12 mouse cellular contexts compared by ENCODE assay signal in genomic region chr2:34976945-34977658, GRCm38 (mm10). TPM values are rescaled to one million over a fixed set of nuclear protein-coding genes. Genes with fewer than 3 reads are reported as not detected.
DNase-seq lines count a peak whose midpoint lies in the region; ATAC-seq lines count a peak whose summit lies in the region.
"Had no signal": no experiment of that assay in that cellular context is flagged by ENCODE, and none has a peak within 500 bp of the region (broad histone marks: within the 10 kb centered on the region; RNA-seq: fewer than 3 reads in every experiment).

No protein-coding gene starts in this region.

- H3K27me3 ChIP-seq in hindbrain, embryonic 11.5 days (ENCODE audit: control insufficient read depth, insufficient read depth, low read length): no peaks in the 10 kb centered on the region
- no peaks in the 10 kb centered on the region for H3K27me3 ChIP-seq in forebrain, embryonic 14.5 days (replicated peaks; ENCODE audit: control insufficient read depth, insufficient read depth, low read length)

- H3K4me2 ChIP-seq in hindbrain, embryonic 11.5 days (replicated peaks; ENCODE audit: low read depth, low read length): no peak overlapping the region
- no peak overlapping the region for H3K4me2 ChIP-seq in forebrain, embryonic 14.5 days (ENCODE audit: low read length)

- no peaks in the 10 kb centered on the region for H3K36me3 ChIP-seq in hindbrain, embryonic 11.5 days (ENCODE audit: control insufficient read depth, insufficient read depth, low read length)
- H3K36me3 ChIP-seq in forebrain, embryonic 14.5 days (ENCODE audit: control insufficient read depth, insufficient read depth, low read length): no peaks in the 10 kb centered on the region
- H3K36me3 ChIP-seq: heart, embryonic 10.5 days had no signal

- no peaks in the 10 kb centered on the region for H3K4me1 ChIP-seq in hindbrain, embryonic 11.5 days (replicated peaks; ENCODE audit: control insufficient read depth, insufficient read depth, low read length)
- no peaks in the 10 kb centered on the region for H3K4me1 ChIP-seq in forebrain, embryonic 14.5 days (ENCODE audit: control insufficient read depth, insufficient read depth, low read length)

- 0 out of 2 replicates have a peak, but pooled peaks have one; percentile 57 for ATAC-seq in megakaryocyte-erythroid progenitor cell, adult 5-6 weeks (replicated peaks; ENCODE audit: low FRiP score, low TSS enrichment, poor library complexity, severe bottlenecking)
- ATAC-seq in hindbrain, embryonic 11.5 days (ENCODE audit: low FRiP score): no peak
- no peak for ATAC-seq in forebrain, embryonic 14.5 days

- H3K9ac ChIP-seq in hindbrain, embryonic 11.5 days (ENCODE audit: low read depth, low read length): no peak overlapping the region
- no peak overlapping the region for H3K9ac ChIP-seq in forebrain, embryonic 14.5 days (ENCODE audit: low read length)

- intact Hi-C loops in heart, postnatal 14 days (cut with DNase I): no loop called here

- WGBS in hindbrain, embryonic 11.5 days: 81% methylated on average over 8 of the region's 8 CpGs
- 87% methylated on average over 8 of the region's 8 CpGs for WGBS in forebrain, embryonic 14.5 days

- DNase-seq in heart, adult 11 months: peak; percentile 92
- DNase-seq in heart, postnatal 14 days: no peak
- DNase-seq in B cell, adult 2 months: peak; percentile 61 to 68
- peak; percentile 14 for DNase-seq in fat pad, adult 2 months (ENCODE audit: extremely low read depth, low read depth, low spot score)
- DNase-seq in hindbrain, embryonic 11.5 days (ENCODE audit: low spot score): no peak
- DNase-seq in forebrain, embryonic 14.5 days (ENCODE audit: low spot score): no peak
- DNase-seq in yolk sac, embryonic 10.5 days (ENCODE audit: low spot score): no peak
- DNase-seq: cerebellum, adult 9-11 months; kidney, adult 9 months had no signal

- no peak overlapping the region for H3K27ac ChIP-seq in hindbrain, embryonic 11.5 days (ENCODE audit: low read depth, low read length)
- H3K27ac ChIP-seq in forebrain, embryonic 14.5 days (ENCODE audit: low read depth, low read length): no peak overlapping the region
- H3K27ac ChIP-seq: heart, embryonic 10.5 days had no signal

- no peaks in the 10 kb centered on the region for H3K9me3 ChIP-seq in hindbrain, embryonic 11.5 days (ENCODE audit: control insufficient read depth, low read length)
- no peaks in the 10 kb centered on the region for H3K9me3 ChIP-seq in forebrain, embryonic 14.5 days (replicated peaks; ENCODE audit: control insufficient read depth, low read length)
- H3K9me3 ChIP-seq: heart, embryonic 10.5 days had no signal

- H3K4me3 ChIP-seq in hindbrain, embryonic 11.5 days (ENCODE audit: low read depth, low read length): no peak overlapping the region
- H3K4me3 ChIP-seq in forebrain, embryonic 14.5 days (ENCODE audit: low read depth, low read length): no peak overlapping the region
- H3K4me3 ChIP-seq: erythroblast, embryonic 14.5 days; heart, embryonic 10.5 days had no signal

RNA-seq across cellular contexts. Expression of gene Traf1, which starts 15.5 kb away (rescaled TPM):
- total RNA-seq in heart, postnatal 14 days (2021): 1 to 10 TPM; 1.3 to 1.7 TPM
- 0.94 and 14.2 TPM in 2 replicates for total RNA-seq in megakaryocyte-erythroid progenitor cell, adult 5-6 weeks (2014; fragmentation: Nextera tagmentation)
- 0.38 and 5.5 TPM in 2 replicates for total RNA-seq in megakaryocyte-erythroid progenitor cell, adult 5-6 weeks (2017)
- polyA plus RNA-seq in hindbrain, embryonic 11.5 days (2014; fragmentation: Nextera tagmentation; extraction: Ambion mirVana): 0.28 and 0.40 TPM in 2 replicates
- polyA plus RNA-seq in forebrain, embryonic 14.5 days (2014; fragmentation: Nextera tagmentation; extraction: Ambion mirVana): 0.42 and 0.76 TPM in 2 replicates
- polyA plus RNA-seq: erythroblast, embryonic 14.5 days had no signal

Comparison
In these comparisons a context has a peak if more than half of its experiments do, and no peak if none do; other contexts are left out.
1. DNase-seq: peak in heart, adult 11 months (single experiment), B cell, adult 2 months (2 of 2) and fat pad, adult 2 months (single experiment); none in heart, postnatal 14 days (0 of 2), hindbrain, embryonic 11.5 days (single experiment), forebrain, embryonic 14.5 days (single experiment) and yolk sac, embryonic 10.5 days (single experiment).